Mouse (Mus musculus): ENCODE measurements at regions not wholly inside any gene's neighbourhood (a gene's known extent, or its start where the extent isn't known, plus 50 kb on each side); places are given as distances from the start of the nearest gene placed in this dataset.

- TF ChIP-seq CTCF (IDR thresholded peaks at IDR 0.05; ENCODE audit: low read depth, low read length): no peak
- no peak for TF ChIP-seq POLR2A (IDR thresholded peaks at IDR 0.05; ENCODE audit: extremely low read depth, insufficient read depth, low read length)
Observed at GRCm38 (mm10) chr3:39779690-39780218, 751.3 kb upstream of the Intu start.

Data from liver, adult 2 months (tissue).